Mouse (Mus musculus) cerebellum, adult 9-11 months (tissue): ENCODE results near the gene Il4ra.

Source experiments
- DNase-seq: peaks from one replicate; pipeline ENCODE4 v3.0.0; 2022

Gene Il4ra

DNA sequence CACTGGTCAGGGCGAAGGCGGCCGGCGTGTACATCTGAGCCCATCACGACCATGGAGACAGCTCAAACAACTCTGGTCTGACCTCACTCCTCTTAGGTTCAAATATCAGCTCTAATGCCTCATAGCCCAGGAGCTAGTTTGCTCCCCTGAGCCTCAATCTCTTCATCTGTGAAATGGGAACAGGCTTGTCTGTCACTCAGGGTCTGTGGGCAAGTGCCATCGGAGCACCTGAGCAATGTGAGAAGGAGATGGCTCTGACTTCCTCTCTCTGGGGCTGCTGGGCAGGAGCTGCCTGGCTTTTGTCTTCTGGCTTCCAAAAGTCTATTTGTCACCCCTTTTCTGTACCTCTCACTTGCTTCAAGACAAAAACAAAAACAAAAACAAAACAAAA is 49.4 kb downstream of the Il4ra start:
- no peak for DNase-seq

DNA sequence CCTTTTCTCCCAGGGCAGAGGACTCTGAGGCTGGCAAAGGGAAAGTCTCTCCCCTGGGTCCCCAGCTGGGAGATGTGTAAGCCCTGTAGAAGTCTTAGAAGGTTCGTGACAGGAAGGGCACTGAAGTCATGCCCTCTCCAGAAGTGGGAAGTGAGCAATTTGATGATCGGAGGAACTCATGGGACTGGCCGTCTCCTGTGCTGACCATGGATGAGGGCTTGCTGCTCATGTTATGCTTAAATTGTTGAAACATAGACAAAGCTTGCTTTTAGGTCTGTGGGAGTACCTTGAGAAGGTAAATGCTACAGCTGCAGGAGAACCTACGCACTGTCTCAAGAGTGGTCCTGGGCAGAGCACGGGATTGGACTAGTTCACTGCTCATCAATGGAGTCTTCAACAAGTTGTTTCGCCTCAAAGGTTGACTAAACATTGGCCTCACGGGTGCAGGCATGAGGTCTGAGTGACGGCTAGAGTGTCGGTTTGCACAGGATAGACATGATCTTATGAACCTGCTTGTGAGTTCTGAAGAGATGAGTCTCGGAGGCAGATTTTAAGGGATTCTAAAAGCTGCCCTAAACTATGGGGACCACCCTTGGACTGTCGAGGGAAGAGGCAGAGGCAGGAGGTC is 50.0 kb downstream of the Il4ra start:
- DNase-seq = no peak

DNA sequence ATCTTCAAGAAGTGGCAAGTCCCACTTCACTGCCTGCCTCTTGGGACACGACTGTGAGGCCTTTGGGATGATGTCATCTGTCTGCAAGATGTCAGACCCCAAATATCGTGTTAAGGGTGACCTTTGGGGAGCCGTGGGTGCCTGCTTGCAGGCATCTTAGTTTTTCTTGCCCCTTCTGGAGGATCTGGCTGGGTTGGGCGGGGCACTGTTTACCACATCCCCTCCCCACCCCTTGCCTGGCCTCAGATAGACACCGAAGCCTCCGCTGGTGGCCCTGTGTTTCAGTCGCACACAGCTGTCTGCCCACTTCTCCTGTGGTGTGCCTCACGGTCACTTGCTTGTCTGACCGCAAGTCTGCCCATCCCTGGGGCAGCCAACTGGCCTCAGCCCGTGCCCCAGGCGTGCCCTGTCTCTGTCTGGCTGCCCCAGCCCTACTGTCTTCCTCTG is 51.3 kb downstream of the Il4ra start, which contains the start of gene Il21r:
TSS of gene Il21r (plus strand) at position 245 of the 447 bp plus-strand sequence.
- no peak for DNase-seq

DNA sequence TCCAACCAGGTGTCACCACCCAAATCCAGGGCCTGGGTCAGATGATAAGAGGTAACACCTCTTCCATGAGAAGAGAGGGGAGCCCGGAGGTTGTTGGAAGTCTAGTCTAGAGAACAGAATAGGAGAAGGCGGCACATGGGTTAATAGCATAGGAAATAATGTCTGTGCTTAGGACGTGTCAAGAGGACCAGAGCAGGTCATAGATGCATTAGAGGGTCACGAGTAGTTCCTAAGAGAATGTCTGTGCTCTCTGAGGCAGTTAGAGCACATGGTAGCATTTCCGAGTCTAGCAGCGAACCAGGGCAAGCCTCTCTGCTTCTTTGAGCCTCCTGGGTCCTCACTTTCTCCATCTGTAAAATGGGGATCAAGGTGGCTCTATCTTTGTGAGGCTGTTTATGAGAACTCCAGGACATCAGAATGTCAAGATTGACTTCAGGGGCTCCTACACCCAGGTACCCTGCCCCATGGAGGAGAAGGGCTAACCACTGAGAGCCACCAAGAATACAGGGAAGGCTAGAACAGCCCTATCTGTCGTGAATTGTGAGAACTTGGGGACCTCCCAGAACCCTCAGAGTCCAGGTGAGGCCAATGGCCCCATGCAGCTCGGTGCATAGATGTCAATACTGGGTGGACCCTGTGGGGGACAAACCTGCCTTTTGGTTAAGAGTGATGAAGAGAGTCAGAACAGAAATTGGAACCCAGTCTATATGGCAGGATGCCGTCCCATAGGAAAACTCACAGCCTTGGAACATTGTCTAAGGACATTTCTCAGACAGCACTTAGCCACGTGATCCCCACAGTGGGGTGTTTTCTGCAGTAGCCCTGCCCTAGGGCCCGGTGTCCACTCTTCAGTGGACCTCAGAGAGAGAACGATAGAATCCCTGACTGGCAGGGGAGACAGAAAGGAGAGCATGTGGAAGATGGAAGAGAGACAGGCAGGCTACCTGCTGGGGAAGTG is 52.7 kb downstream of the Il4ra start:
- DNase-seq = no peak

DNA sequence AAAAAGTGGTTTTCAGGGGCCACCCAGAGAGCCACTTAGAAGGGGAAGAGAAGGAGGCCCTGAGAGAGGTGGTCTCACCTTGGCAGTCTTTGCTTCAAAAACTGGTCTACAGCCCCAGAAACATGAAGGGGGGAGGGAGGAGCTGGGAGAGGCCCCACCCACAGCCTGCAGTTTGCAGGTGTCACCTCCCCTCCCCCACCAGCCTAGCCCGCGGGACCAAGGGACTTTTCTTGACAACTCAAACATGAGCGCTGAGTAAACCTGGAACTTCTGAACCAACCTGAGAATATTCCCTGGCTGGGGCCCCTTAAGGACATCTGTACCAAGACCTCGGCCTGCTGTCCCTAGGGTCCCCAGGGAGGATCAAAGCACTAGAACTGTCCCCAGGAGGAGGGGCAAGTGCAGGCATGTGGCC is 53.8 kb downstream of the Il4ra start:
- no peak for DNase-seq

DNA sequence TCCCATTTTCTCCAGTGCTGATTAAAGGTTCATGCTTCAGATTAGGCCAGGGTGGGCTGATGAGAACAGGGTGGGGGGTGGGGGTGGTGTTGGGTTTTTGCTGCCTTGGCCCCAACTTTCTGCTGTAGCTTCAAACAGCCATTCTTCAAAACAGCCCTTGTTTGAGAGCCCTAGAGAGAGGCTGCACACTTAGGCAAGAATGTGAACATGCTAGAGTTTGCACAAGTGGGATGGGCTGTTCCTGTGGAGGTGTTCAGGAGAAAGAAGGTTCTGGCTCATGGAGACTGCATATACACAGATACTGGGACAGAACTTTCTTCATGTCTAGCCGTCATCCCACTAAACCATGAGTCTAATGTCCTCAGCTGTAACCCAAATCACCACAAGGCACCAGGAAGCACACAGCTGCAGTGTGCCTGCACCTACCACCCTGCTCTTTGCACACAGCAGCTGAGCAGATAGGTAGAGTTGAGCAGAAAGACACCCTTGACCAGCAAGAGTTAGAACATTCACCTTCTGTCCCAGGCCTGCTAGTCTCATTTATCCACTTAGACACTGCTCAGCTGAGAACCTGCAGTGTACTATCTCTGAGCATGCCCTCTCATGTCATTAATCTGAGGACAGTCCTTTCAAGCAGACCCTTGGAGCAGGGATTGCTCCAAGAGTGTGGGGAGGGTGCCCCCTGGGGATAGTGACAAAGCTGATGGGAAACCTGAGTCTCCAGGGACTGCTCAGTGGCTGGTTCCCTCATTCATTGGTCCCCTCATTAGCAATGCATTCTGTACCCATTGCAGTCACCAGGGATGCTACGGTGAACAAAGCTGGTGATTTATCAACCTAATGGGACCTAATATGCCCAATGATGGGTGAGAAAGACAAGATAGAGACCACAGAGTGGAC is 54.6 kb downstream of the Il4ra start:
- DNase-seq = no peak

DNA sequence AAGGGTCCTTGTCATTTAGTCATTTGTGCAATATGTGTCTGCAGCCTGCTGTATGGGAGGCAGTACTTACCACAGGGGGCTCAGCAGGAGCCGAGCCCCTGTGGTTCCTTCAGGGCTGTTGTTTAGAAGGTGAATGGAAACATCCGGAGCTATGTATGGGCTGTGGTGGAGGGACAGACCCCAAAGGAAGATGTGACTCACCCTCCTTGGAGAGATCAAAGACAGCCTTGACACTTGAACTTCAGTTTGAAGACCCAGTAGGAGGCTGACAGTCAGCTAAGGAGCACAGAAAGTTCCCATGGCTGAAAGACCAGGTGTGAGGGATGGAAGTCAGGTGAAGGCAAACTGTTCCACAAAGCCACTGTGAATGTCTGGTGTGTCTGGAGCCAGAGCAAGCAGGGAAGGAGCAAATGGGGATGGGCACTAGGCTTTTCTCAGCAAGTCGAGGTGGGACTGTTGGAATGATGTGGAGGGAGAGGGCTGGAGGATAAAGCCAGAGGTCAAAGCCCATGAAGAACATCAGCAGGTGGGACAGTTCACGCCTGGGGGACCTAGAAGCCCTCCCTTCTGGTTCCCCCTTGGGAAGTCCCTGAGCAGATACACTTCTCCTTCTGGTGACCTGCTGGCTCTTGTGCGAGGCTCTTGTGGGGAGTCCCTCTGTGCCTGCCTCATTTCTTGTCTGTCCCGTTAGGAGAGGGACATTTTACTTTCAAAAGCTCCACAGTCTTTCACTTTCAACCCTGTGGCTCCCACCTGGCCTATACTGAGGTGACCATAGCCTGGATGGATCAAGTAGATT is 55.7 kb downstream of the Il4ra start:
- DNase-seq = no peak

DNA sequence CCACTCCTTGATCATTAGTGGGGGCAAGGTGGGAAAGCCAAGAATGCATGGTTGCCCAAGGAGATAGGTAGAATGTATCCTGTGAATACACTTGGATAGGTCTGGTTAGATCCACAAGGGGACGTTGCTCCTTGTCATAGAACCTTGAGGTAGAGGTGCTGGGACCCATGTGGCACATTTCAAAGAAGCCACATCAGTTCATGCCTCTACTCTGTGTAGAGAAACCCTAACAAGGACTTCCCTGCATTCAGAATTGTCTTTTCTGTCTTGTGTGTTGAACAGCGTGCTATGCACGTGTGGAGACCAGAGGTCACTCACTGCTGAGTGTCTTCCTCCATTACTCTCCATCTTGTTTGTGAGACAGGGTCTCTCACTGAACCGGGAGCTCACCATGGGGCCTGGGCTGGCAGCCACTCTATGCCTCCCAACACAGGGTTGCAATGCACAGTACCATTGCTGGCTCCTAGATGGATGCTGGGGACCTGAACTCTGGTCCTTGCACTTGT is 56.3 kb downstream of the Il4ra start:
- no peak for DNase-seq

DNA sequence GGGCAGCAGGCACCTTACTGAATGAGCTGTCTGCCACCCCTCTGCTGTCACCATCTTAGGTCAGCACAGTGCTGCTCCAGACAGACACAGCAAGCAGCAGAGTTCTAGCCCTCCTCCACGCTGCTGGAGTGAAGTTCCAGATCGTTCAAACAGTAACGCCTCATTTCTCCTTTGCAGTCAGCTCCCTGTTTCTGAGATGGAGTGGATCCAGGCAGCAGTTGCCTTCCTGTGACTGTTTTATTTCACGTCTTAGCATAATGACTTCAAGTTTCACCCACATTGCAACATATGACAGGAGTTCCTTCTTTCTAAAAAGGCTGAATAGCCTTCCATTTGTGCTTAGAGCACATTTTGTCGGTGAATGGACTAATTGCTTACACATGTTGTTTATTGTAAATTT is 61.7 kb downstream of the Il4ra start:
- DNase-seq = no peak

DNA sequence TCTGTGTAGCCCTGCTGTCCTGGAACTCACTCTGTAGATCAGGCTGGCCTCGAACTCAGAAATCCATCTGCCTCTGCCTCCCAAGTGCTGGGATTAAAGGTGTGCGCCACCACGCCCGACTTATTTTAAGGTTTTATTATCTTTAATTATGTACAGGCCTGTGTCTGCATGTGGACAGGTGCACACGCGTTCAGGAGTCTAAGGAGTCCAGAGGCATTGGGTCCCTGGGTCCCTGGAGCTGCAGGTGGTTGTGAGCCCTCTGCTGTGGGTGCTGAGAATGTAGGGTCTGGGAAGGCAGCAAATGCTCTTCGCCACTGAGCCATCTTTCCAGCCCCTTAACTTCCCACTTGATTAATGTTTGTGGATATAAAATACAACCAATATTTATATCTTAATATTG is 63.5 kb downstream of the Il4ra start:
- no peak for DNase-seq

DNA sequence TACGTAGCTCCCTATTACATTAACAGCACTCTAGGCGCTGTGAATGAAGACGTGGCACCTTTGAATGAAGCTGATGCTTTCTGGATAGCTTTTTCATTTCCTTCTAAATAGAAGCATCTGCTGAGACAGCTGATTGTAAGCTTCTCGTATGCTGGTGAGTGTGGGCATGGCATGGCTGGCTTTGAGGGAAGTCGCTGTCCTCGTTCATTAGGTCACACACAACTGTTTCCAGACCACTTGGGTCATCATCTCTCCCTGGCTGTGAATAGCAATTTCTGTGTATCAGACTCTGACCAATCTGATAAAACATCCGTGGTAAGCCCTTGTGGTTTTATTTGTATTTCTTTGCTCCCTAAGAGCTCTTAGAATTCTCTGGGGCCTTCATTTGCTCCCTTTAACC is 66.1 kb downstream of the Il4ra start:
- DNase-seq = no peak

DNA sequence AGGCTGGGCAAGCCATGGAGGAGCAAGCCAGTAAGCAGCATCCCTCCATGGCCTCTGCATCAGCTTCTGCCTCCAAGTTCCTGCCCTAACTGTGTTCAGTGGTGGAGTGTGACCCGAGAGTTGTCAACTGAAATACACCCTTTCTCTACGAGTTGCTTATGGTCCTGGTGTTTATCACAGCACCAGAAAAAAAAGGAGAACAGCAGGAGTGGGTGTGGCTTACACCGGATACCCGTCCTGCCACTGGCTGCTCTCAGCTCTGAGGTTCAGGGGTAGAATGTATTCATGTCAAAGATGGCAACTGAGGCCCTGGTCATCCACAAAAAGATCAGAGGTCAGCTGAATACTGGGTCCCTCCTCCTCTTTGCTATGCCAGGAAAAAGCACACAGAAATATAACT is 68.2 kb downstream of the Il4ra start:
- DNase-seq = no peak

DNA sequence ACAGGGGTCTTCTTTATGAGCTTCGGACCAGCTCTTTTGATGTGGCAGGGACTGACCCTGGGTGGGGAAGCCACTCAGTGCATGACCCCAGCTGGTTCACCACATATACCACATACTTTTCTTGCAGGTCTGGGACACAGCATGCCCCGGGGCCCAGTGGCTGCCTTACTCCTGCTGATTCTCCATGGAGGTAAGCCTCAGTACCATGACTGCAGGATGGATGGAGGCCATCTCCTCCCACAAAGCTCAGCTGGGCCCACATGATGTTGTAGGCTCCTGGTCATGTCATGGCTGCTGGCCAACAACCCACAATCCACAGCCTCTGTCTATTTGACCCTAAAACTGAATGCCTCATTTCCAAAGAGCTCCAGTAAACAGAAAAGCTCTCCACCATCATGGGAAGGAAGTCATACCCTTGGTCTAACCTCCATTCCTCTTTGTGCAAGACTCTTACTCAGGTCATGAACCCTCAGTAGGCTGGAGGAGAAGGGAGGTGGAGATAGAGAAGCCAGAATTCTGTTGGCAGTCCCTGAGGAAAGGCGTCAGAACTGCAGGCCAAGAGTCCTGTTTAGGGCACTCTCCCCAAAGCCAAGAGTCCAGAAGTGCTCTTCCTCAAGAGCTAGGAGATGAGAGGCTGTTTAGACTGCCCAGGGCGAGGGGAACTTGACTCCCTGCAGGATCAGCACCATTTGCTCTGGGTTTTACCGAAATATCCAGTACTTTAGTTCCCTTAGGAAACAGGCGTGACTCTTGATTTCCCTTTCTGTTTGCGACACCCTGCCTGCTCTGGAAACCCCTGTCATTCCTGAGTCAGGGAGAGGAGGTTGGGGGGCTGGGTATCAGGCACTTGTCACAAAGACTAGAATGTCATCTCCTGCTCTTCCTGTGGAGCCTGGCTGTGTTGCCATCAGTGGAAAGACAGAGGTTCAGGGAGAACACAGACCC is 71.1 kb downstream of the Il4ra start:
- no peak for DNase-seq

DNA sequence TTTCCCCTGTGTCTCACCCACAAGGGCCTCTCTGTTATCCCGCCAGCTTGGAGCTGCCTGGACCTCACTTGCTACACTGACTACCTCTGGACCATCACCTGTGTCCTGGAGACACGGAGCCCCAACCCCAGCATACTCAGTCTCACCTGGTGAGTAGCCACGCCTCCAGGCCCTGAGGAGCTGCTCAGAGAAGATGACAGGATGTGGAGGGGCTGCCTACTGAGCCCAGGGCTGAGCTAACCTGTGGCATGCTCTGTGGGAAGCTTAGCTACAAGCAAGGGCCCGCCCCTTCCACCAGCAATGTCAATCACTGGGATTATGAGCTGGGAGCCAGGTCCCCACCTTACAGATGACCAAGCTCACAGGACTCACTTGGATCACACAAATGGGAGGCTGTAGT is 73.3 kb downstream of the Il4ra start:
- DNase-seq = no peak

DNA sequence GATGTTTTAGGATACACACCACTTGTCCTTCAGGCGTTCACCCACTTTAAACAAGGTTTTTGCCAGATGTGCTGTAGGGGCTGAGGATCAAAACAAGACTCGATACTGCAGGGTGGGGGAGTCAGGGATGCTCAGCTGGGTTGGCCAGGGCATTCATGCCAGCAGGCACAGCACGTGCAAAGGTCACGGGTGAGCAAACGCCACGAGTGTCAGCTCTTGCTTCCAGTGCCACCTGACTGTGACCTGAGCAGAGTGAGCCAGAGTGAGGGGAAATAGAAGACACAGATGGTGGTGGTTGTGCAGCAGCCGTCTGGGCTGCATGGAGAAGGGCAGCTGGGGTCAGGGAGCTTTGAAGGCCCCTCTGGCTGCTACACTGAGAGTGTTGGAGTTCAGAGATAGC is 73.9 kb downstream of the Il4ra start:
- DNase-seq = no peak
